Comparison of ENCODE assay signal across 21 mouse cellular contexts in the genomic region with DNA sequence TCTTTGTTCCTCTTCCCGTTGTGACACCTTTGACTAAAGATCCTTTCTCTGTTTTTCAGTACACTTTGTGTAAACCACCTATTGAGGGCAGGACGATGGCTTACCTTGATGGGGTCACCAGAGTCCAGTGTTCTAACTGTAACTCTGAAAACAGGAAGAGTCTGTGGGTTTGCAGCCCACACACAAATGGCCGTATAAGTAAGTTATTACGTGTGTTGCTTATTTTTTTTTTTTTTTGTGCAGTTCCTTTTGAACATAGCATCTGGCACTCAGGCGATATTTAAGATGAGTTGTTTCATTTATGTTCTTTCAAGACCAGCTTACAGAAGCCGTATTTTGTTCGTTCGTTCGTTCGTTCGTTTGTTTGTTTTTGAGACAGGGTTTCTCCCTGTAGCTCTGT. TPM values are rescaled to one million over a fixed set of nuclear protein-coding genes. Genes with fewer than 3 reads are reported as not detected.
DNase-seq lines count a peak whose midpoint lies in the region; ATAC-seq lines count a peak whose summit lies in the region.
"Had no signal": no experiment of that assay in that cellular context is flagged by ENCODE, and none has a peak within 500 bp of the region (broad histone marks: within the 10 kb centered on the region; RNA-seq: fewer than 3 reads in every experiment).

No protein-coding gene starts in this region.

- DNase-seq in thymus, postnatal 0 days (ENCODE audit: low spot score), result peak; percentile 35
- no peak for DNase-seq in thymus, postnatal 4 days
- peak; percentile 75 for DNase-seq in T-cell, adult 2 months (ENCODE audit: low spot score)
- DNase-seq in induced T-regulatory cell, adult 2 months (ENCODE audit: low read depth), result peak; percentile 83
- no peak for DNase-seq in layer of hippocampus, postnatal 25 days (ENCODE audit: extremely low spot score in 1 of 2, low spot score in 1 of 2)
- no peak for DNase-seq in ovary, postnatal 14 days (ENCODE audit: low spot score)
- DNase-seq: adrenal gland, postnatal 10 days; cerebellum, adult 2 months; cerebellum, postnatal 25 days; embryo, embryonic 11 days; gastrocnemius, postnatal 14 days; kidney, adult 18-20 months; kidney, postnatal 4 days had no signal

- no peak for ATAC-seq in monocyte, adult 5-6 weeks (replicated peaks; ENCODE audit: insufficient number of reproducible peaks, low FRiP score, low TSS enrichment, poor library complexity, severe bottlenecking)
- ATAC-seq: forebrain, embryonic 15.5 days had no signal

RNA-seq across cellular contexts. Expression of a gene that starts 3.3 kb away (rescaled TPM):
- polyA plus RNA-seq in thymus, postnatal 0 days (2015; fragmentation: Nextera tagmentation; extraction: Ambion mirVana), result 0.74 and 0.90 TPM in 2 replicates
- total RNA-seq in layer of hippocampus, postnatal 25 days (2021), result 1 to 10 TPM in 1 of 2 experiments, under 1 TPM in 1; 0.94 to 2.1 TPM
- total RNA-seq in monocyte, adult 5-6 weeks (2017), result 0.19 to 0.21 TPM in 2 of 3 replicates, not detected in the other
- total RNA-seq: gastrocnemius, postnatal 14 days; heart, adult 8-10 months had no signal
- polyA plus RNA-seq: G1E; heart, embryonic 15.5 days; liver, adult 2 months; lung, embryonic 16.5 days; small intestine, adult 2 months had no signal

RNA-seq across cellular contexts. Expression of a gene that starts 9.3 kb away (rescaled TPM):
- polyA plus RNA-seq in thymus, postnatal 0 days (2015; fragmentation: Nextera tagmentation; extraction: Ambion mirVana), result 136 and 155 TPM in 2 replicates
- 10 to 100 TPM; 29.8 to 31.2 TPM for total RNA-seq in layer of hippocampus, postnatal 25 days (2021)
- 124 to 196 TPM (median 176 TPM) in 3 replicates for total RNA-seq in monocyte, adult 5-6 weeks (2017)

Comparison
In these comparisons a context has a peak if more than half of its experiments do, and no peak if none do; other contexts are left out.
1. DNase-seq: peak in thymus, postnatal 0 days (single experiment), T-cell, adult 2 months (single experiment) and induced T-regulatory cell, adult 2 months (single experiment); none in thymus, postnatal 4 days (single experiment), layer of hippocampus, postnatal 25 days (0 of 2) and ovary, postnatal 14 days (single experiment).